25 mouse cellular contexts compared by ENCODE assay signal in genomic region chr6:106520367-106520766, GRCm38 (mm10).
"Had no signal": no experiment of that assay in that cellular context is flagged by ENCODE, and none has a peak within 500 bp of the region (broad histone marks: within the 10 kb centered on the region; RNA-seq: fewer than 3 reads in every experiment).

No protein-coding gene starts in this region.

- DNase-seq: gastrocnemius, postnatal 10 days; gastrocnemius, postnatal 25 days; heart, adult 18-20 months; heart, postnatal 10 days; heart, postnatal 4 days; kidney, adult 11 months; kidney, adult 2 months; kidney, postnatal 10 days; kidney, postnatal 25 days; kidney, postnatal 4 days; left cerebral cortex, postnatal 4 days; lung, adult 18-20 months had no signal

- H3K4me1 ChIP-seq: heart, embryonic 10.5 days; heart, embryonic 12.5 days; hindbrain, embryonic 10.5 days; hindbrain, embryonic 13.5 days; hindbrain, embryonic 15.5 days; limb, embryonic 13.5 days; limb, embryonic 15.5 days; liver, embryonic 12.5 days had no signal

- ATAC-seq: hindbrain, postnatal 0 days; intestine, embryonic 16.5 days; liver, embryonic 12.5 days had no signal

- H3K27me3 ChIP-seq: heart, embryonic 12.5 days; hindbrain, embryonic 13.5 days; hindbrain, embryonic 15.5 days; limb, embryonic 13.5 days; limb, embryonic 15.5 days; liver, embryonic 12.5 days had no signal

- H3K4me3 ChIP-seq: heart, embryonic 10.5 days; heart, embryonic 12.5 days; hindbrain, embryonic 10.5 days; hindbrain, embryonic 13.5 days; hindbrain, embryonic 15.5 days; layer of hippocampus, adult 2 months; left cerebral cortex, adult 2 months; limb, embryonic 13.5 days; limb, embryonic 15.5 days; liver, embryonic 12.5 days had no signal

- H3K9ac ChIP-seq: heart, embryonic 12.5 days; hindbrain, embryonic 13.5 days; hindbrain, embryonic 15.5 days; limb, embryonic 13.5 days; limb, embryonic 15.5 days; liver, embryonic 12.5 days; liver, embryonic 14.5 days had no signal

- H3K27ac ChIP-seq: heart, embryonic 10.5 days; hindbrain, embryonic 10.5 days; hindbrain, embryonic 13.5 days; hindbrain, embryonic 15.5 days; hindbrain, postnatal 0 days; layer of hippocampus, adult 2 months; left cerebral cortex, adult 2 months; limb, embryonic 13.5 days; limb, embryonic 15.5 days; liver, embryonic 12.5 days; liver, embryonic 14.5 days had no signal

- H3K36me3 ChIP-seq: heart, embryonic 10.5 days; heart, embryonic 12.5 days; hindbrain, embryonic 10.5 days; hindbrain, embryonic 13.5 days; hindbrain, embryonic 15.5 days; limb, embryonic 13.5 days; limb, embryonic 15.5 days; liver, embryonic 12.5 days had no signal

- H3K9me3 ChIP-seq: heart, embryonic 10.5 days; heart, embryonic 12.5 days; hindbrain, embryonic 10.5 days; hindbrain, embryonic 13.5 days; hindbrain, embryonic 15.5 days; limb, embryonic 13.5 days; limb, embryonic 15.5 days; liver, embryonic 12.5 days had no signal

- H3K4me2 ChIP-seq: heart, embryonic 12.5 days; hindbrain, embryonic 13.5 days; hindbrain, embryonic 15.5 days; limb, embryonic 13.5 days; limb, embryonic 15.5 days; liver, embryonic 12.5 days had no signal
